Mouse (Mus musculus): ENCODE results near the gene Lrrc23.

Lrrc23 gene

GRCm38 (mm10) chr6:124767536-124767919 is 12.0 kb downstream of the Lrrc23 start:
- no peak for DNase-seq

- no peak for DNase-seq
Measured at GRCm38 (mm10) chr6:124765951-124766350, 13.6 kb downstream of the Lrrc23 start.

GRCm38 (mm10) chr6:124759259-124759658 is 20.3 kb downstream of the Lrrc23 start:
- DNase-seq = peak; percentile 91

- no peak for DNase-seq
Measured at GRCm38 (mm10) chr6:124758849-124759232, 20.7 kb downstream of the Lrrc23 start.

GRCm38 (mm10) chr6:124757909-124758848 is 21.3 kb downstream of the Lrrc23 start:
- no peak for DNase-seq

- DNase-seq = no peak
Measured at GRCm38 (mm10) chr6:124757351-124757880, 22.1 kb downstream of the Lrrc23 start.

GRCm38 (mm10) chr6:124756652-124757350 is 22.7 kb downstream of the Lrrc23 start:
- DNase-seq = peak; percentile 68

GRCm38 (mm10) chr6:124755831-124756595 is 23.5 kb downstream of the Lrrc23 start, which contains the start of the genes Gm45234 and Atn1:
TSS of gene Gm45234 (minus strand) at chr6:124756021.
TSS of gene Atn1 (minus strand) at chr6:124756524.
- peak; percentile 57 for DNase-seq

GRCm38 (mm10) chr6:124755306-124755705 is 24.2 kb downstream of the Lrrc23 start:
- DNase-seq = no peak

- DNase-seq = no peak
Measured at GRCm38 (mm10) chr6:124753861-124754260, 25.7 kb downstream of the Lrrc23 start.

- DNase-seq = no peak
Measured at GRCm38 (mm10) chr6:124750405-124750804, 29.1 kb downstream of the Lrrc23 start.

GRCm38 (mm10) chr6:124746654-124747632 is 32.6 kb downstream of the Lrrc23 start:
- no peak for DNase-seq

GRCm38 (mm10) chr6:124746296-124746605 is 33.3 kb downstream of the Lrrc23 start:
- DNase-seq = no peak

GRCm38 (mm10) chr6:124745490-124746295 is 33.8 kb downstream of the Lrrc23 start:
- DNase-seq = peak; percentile 95

- DNase-seq = no peak
Measured at GRCm38 (mm10) chr6:124744755-124745321, 34.7 kb downstream of the Lrrc23 start.

- DNase-seq = no peak
Measured at GRCm38 (mm10) chr6:124743647-124744046, 35.9 kb downstream of the Lrrc23 start.

GRCm38 (mm10) chr6:124742839-124743514 is 36.5 kb downstream of the Lrrc23 start:
- no peak for DNase-seq

- no peak for DNase-seq
Measured at GRCm38 (mm10) chr6:124741842-124742241, 37.7 kb downstream of the Lrrc23 start.

GRCm38 (mm10) chr6:124740888-124741761 is 38.4 kb downstream of the Lrrc23 start, which contains the start of gene Grcc10:
TSS of gene Grcc10 (minus strand) at chr6:124741374.
- DNase-seq = peak; percentile 94
